Mouse (Mus musculus) embryonic facial prominence, embryonic 12.5 days (tissue): ENCODE measurements around the gene Tbc1d22a. TPM values are rescaled to one million over a fixed set of nuclear protein-coding genes. Genes with fewer than 3 reads are reported as not detected.

Experiments
- ATAC-seq: fragments of 200-750 bp; cut with Nextera tagmentation; 2 replicates; pipeline ENCODE4 v1.8.0; 2017; ENCODE audit not compliant: insufficient number of reproducible peaks, insufficient read depth, low FRiP score, low TSS enrichment
- H3K27ac ChIP-seq: fragments of 300-500 bp; sonication (generic); 2 replicates; pipeline ENCODE4 v1.5.1; 2016; ENCODE audit warnings: mild to moderate bottlenecking
- H3K27me3 ChIP-seq: fragments of 300-500 bp; sonication (generic); 2 replicates; pipeline ENCODE4 v1.6.1; 2016; ENCODE audit warnings: mild to moderate bottlenecking, moderate library complexity
- H3K36me3 ChIP-seq: fragments of 300-500 bp; sonication (generic); 2 replicates; pipeline ENCODE4 v1.6.1; 2016; ENCODE audit warnings: mild to moderate bottlenecking
- H3K4me1 ChIP-seq: fragments of 300-500 bp; sonication (generic); 2 replicates; pipeline ENCODE4 v1.6.1; 2016
- H3K4me2 ChIP-seq: fragments of 300-500 bp; sonication (generic); replicated peaks from 2 replicates; pipeline ENCODE4 v1.6.1; 2016; ENCODE audit warnings: mild to moderate bottlenecking, moderate library complexity
- H3K4me3 ChIP-seq: fragments of 300-500 bp; sonication (generic); 2 replicates; pipeline ENCODE4 v1.5.1; 2016; ENCODE audit warnings: mild to moderate bottlenecking
- H3K9ac ChIP-seq: fragments of 300-500 bp; sonication (generic); 2 replicates; pipeline ENCODE4 v1.6.1; 2016; ENCODE audit warnings: mild to moderate bottlenecking, moderate library complexity
- H3K9me3 ChIP-seq: fragments of 300-500 bp; sonication (generic); 2 replicates; pipeline ENCODE4 v1.6.1; 2016; ENCODE audit warnings: mild to moderate bottlenecking, moderate library complexity
- WGBS: fragments of 180-500 bp; shearing (Covaris S2); methylation state at CpG from one replicate; pipeline ENCODE4 v1.1.7; 2016; 5-methylcytosine and 5-hydroxymethylcytosine counted together
- polyA plus RNA-seq: library from polyadenylated mRNA; unstranded; fragments of >200 nt; fragmentation: Nextera tagmentation; extraction: Ambion mirVana; gene quantifications from 2 replicates; pipeline ENCODE4 v1.2.1, GENCODE M21; 2016

The Tbc1d22a gene
- polyA plus RNA-seq, 1 experiment from 2014 or later, result 13.0 TPM

DNA sequence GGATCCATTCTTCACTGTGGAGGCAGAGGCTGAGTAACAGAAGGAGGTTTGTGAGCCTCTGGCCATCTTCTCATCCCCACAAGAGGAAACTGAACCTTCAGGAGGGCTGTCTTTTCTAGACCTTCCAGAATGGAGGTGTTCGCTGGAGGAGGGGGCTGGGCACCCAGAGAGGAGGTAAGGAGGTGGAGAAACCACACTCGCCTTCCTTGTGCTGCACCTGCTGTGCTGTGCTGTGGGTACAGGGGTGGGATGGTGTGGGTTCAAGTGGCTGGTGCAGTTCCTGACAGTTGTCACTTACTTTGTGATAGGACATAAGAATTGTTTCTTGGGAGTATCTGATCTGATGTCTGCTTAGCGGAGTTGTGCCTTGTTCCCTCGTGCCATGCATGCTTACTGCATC lies 118.9 kb downstream of the Tbc1d22a start:
- no peaks in the 10 kb centered on the region for H3K9me3 ChIP-seq
- H3K36me3 ChIP-seq, result no peaks in the 10 kb centered on the region
- 95% methylated on average over 4 of the region's 4 CpGs for WGBS
- H3K4me1 ChIP-seq, result no peaks in the 10 kb centered on the region
- H3K27ac ChIP-seq, result no peak overlapping the region
- no peak overlapping the region for H3K9ac ChIP-seq
- H3K4me3 ChIP-seq, result no peak overlapping the region
- H3K27me3 ChIP-seq, result no peaks in the 10 kb centered on the region
- no peak for ATAC-seq
- H3K4me2 ChIP-seq, result no peak overlapping the region

DNA sequence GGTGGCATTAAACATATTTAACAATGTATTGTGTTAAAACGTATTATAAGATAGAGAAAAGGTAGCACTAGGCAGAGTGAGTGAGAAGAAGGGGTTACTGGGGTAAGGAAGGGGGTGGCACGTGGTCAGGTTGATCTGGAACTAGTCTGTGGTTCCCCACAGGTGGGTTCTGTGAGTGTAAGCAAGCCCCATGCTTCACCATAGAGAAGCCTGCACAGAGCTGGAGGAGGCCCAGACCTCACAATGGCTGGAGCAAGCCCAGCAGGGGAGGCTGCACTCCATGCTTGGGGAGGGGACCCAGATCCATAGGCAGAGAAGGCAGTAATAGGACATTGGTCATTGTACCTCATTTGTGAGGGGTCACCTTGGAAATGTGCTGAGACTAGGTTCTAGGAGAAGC lies 119.3 kb downstream of the Tbc1d22a start:
- Histone ChIP-seq H3K4me2 (no peak overlapping the region), H3K27me3 (no peaks in the 10 kb centered on the region), H3K27ac (no peak overlapping the region), H3K9me3 (no peaks in the 10 kb centered on the region), H3K36me3 (no peaks in the 10 kb centered on the region), H3K4me1 (no peaks in the 10 kb centered on the region), H3K4me3 (no peak overlapping the region), H3K9ac (no peak overlapping the region)
- no peak for ATAC-seq
- 78% methylated on average over 2 of the region's 2 CpGs for WGBS

DNA sequence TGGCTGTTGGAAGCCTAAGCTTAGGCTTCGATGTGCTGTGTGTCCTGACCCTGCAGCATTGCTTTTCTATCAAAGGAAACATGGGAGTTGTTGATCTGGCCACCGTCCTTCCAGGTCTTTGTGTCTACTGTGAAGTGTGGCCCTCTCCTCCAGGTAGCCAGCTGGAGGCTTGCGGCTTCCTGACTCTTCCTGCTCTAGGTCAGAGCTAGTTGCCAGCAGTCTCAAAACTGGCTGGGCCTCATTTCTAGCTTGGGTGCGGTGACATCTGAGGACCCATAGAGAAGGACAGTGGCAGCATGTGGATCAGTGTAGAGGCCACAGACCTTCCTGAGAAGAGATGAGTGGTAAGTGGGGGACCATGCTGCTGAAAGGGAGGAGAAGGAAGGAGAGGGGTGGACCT lies 120.0 kb downstream of the Tbc1d22a start:
- WGBS, result 84% methylated on average over 4 of the region's 4 CpGs
- no peaks in the 10 kb centered on the region for H3K36me3 ChIP-seq
- no peak for ATAC-seq
- no peaks in the 10 kb centered on the region for H3K9me3 ChIP-seq
- no peaks in the 10 kb centered on the region for H3K4me1 ChIP-seq
- H3K4me3 ChIP-seq, result no peak overlapping the region
- H3K4me2 ChIP-seq, result no peak overlapping the region
- H3K27ac ChIP-seq, result no peak overlapping the region
- no peak overlapping the region for H3K9ac ChIP-seq
- no peaks in the 10 kb centered on the region for H3K27me3 ChIP-seq

DNA sequence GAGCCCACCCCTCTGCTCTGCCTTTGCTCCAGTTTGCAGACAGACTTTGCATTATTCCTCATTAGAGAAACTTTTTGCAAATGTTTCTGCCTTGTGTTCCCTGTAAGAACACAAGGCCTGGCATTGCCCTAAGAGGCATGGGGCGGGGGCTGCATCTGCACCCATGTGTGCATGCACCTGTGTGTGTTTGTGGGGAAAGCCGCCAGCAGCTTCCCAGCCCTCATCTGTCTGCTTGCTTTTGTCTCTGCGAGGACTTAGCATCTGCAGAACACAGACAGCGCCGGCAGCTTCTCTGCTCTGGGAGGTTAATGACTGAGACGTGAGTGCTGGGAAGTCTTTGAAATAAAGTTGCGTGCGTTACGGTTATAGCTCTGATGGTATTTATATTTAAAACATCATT lies 120.5 kb downstream of the Tbc1d22a start:
- 85% methylated on average over 9 of the region's 9 CpGs for WGBS
- Histone ChIP-seq H3K9me3 (no peaks in the 10 kb centered on the region), H3K4me1 (no peaks in the 10 kb centered on the region), H3K27me3 (no peaks in the 10 kb centered on the region), H3K4me3 (no peak overlapping the region), H3K36me3 (no peaks in the 10 kb centered on the region), H3K4me2 (no peak overlapping the region), H3K9ac (no peak overlapping the region), H3K27ac (no peak overlapping the region)
- no peak for ATAC-seq

DNA sequence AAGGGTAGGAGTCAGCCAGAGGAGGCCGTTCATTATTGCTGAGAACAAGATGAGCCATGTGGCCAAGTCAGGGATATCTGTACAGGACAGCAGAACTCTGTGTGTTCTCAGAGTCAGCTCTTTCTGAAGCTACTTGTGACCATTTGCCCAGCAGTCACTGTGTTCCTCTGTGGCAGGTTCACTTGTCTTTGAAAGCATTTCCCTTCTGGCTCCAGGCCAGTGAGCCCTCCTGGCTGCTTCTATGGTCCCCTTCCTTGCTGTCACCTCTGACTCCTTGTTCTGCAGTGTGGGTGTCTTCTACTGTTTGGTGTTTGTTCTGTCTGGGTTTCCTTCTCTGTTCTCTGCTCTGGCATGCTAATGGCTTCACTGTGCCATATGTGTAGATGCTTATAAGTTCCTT lies 121.5 kb downstream of the Tbc1d22a start:
- H3K27ac ChIP-seq, result no peak overlapping the region
- H3K36me3 ChIP-seq, result no peaks in the 10 kb centered on the region
- no peak for ATAC-seq
- no peaks in the 10 kb centered on the region for H3K4me1 ChIP-seq
- no peaks in the 10 kb centered on the region for H3K9me3 ChIP-seq
- H3K27me3 ChIP-seq, result no peaks in the 10 kb centered on the region
- 82% methylated on average over 1 of the region's 1 CpGs for WGBS
- no peak overlapping the region for H3K4me3 ChIP-seq
- no peak overlapping the region for H3K9ac ChIP-seq
- H3K4me2 ChIP-seq, result no peak overlapping the region

DNA sequence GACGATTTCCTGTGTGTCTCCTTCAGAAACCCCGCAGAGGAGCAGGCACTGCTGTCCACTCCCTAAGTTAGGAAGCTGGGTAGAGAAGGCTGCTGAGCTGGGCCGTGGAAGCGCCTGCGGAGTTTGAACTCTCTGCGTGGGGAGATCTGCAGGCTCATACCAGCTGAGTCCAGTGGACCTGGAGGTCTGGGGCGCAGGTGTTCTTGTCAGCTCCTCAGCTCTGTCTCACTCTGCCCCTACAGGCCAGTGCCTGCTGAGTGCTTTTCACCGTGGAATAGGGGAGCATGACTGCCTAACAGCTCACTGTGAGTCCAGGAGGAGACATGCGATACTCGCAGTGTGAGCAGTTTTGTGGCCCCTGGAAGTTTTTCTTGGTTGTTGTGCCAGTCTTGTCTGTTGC lies 123.5 kb downstream of the Tbc1d22a start:
- H3K4me1 ChIP-seq, result 0 out of 2 replicates have a peak, but pooled peaks cover 4% of the 10 kb centered on the region
- no peak for ATAC-seq
- no peak overlapping the region for H3K4me2 ChIP-seq
- H3K36me3 ChIP-seq, result no peaks in the 10 kb centered on the region
- no peak overlapping the region for H3K9ac ChIP-seq
- H3K27me3 ChIP-seq, result no peaks in the 10 kb centered on the region
- no peak overlapping the region for H3K4me3 ChIP-seq
- 72% methylated on average over 10 of the region's 10 CpGs for WGBS
- no peak overlapping the region for H3K27ac ChIP-seq
- H3K9me3 ChIP-seq, result no peaks in the 10 kb centered on the region

DNA sequence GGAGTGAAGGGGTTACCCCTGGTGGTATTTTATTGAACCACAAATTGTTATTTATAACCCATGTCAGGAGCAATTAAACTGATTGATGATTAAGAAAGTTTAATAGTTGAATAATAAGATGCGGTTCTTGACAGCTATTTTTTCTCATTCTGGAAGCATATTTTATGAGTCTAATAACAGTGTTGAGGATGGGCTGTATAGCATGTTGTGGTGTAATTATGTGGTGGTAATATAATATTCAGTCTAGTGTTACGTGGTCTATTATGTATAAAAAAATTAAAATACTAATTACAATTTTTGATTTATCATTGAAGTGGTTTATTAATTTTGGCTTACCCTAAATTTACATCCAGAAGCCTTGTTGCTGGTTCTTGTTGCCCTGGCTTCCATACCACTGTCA lies 125.5 kb downstream of the Tbc1d22a start:
- no peaks in the 10 kb centered on the region for H3K9me3 ChIP-seq
- H3K27ac ChIP-seq, result no peak overlapping the region
- H3K4me1 ChIP-seq, result peaks cover 12% of the 10 kb centered on the region; the same call in 1 of the 2 replicates
- WGBS, result 86% methylated on average over 2 of the region's 2 CpGs
- no peak for ATAC-seq
- no peaks in the 10 kb centered on the region for H3K27me3 ChIP-seq
- no peak overlapping the region for H3K4me3 ChIP-seq
- no peaks in the 10 kb centered on the region for H3K36me3 ChIP-seq
- H3K4me2 ChIP-seq, result no peak overlapping the region
- H3K9ac ChIP-seq, result no peak overlapping the region

DNA sequence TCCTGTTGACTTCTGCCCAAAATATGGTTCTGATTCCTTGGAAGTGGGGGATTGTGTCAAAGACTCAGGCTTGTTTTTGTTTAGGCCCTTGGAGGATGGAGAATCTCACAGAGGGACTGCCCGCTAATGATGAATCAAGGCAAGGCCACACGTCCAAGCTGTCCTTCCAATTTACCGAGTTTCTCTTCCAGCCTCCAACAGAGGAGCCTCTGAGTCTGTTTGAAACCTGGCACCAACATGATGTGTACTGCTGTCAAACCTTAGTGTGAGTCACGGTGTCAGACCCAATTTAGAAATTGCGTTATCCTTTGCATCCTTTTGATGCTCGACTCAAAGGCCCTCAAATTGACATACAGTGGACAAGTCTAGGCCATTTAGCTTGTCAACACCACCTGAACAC lies 126.5 kb downstream of the Tbc1d22a start:
- WGBS, result 73% methylated on average over 6 of the region's 6 CpGs
- Histone ChIP-seq H3K9ac (no peak overlapping the region), H3K27me3 (no peaks in the 10 kb centered on the region), H3K27ac (no peak overlapping the region), H3K4me3 (no peak overlapping the region), H3K36me3 (no peaks in the 10 kb centered on the region), H3K4me2 (no peak overlapping the region), H3K9me3 (no peaks in the 10 kb centered on the region), H3K4me1 (peaks cover 12% of the 10 kb centered on the region; the same call in 1 of the 2 replicates)
- no peak for ATAC-seq

DNA sequence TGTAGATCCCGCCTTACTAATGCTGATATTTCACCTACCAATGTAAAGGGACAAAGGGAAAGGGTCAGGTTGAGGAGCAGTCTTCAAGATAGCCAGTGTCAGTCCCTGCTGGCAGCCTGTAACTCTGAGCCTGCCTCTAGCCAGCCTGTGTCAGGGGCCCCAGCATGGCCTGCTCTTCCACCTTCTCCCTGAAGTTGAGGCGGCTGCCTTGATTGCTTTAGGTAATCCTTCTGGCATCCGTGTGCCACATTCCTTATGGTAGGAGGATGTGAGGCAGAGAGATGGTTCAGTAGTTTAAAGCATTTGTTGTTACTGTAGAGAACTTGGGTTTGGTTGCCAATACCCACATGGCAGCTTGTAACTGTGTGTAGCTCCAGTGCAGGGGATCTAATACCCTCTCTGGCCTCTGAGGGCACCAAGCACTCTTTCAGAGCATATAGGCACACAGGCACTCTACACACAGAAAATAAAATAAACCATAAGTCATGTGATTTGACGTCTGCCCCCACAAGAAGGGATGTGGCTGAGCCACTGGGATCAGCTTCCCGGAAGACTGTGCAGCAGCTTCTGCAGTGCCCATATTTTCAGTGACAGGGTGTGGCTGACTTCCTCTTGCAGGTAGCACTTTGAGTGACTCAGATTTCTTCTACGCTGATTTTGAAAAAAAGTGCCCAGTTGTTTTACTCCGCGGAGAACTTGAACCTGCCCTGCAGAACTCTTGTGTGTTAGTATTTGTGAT lies 128.5 kb downstream of the Tbc1d22a start:
- peaks cover 12% of the 10 kb centered on the region; the same call in 1 of the 2 replicates for H3K4me1 ChIP-seq
- H3K4me2 ChIP-seq, result no peak overlapping the region
- H3K4me3 ChIP-seq, result no peak overlapping the region
- H3K36me3 ChIP-seq, result no peaks in the 10 kb centered on the region
- H3K27ac ChIP-seq, result no peak overlapping the region
- H3K9me3 ChIP-seq, result no peaks in the 10 kb centered on the region
- H3K9ac ChIP-seq, result no peak overlapping the region
- 77% methylated on average over 8 of the region's 8 CpGs for WGBS
- H3K27me3 ChIP-seq, result no peaks in the 10 kb centered on the region
- ATAC-seq, result no peak

DNA sequence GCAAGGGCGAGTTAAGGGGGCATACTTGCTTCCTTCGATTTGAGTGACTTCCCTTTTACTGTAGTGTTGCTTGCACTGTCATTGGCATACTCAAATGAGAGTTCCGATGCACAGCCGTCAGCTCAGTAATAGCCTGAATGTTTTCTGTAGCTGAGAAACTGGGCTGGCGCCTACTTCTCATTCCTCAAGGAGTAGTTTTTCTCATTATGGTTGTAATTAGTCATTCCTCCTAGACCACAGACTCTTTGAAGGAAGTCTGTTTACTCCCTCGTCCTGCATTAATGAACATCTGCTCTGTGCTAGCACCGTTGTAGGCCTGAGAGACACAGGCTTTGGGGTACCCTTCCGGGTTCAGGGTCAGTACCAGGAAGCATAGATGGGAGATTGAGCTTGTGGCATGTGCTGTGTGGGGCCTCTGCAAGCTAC lies 130.7 kb downstream of the Tbc1d22a start:
- no peak overlapping the region for H3K4me2 ChIP-seq
- peaks cover 12% of the 10 kb centered on the region; the same call in 1 of the 2 replicates for H3K4me1 ChIP-seq
- no peak overlapping the region for H3K4me3 ChIP-seq
- H3K9me3 ChIP-seq, result no peaks in the 10 kb centered on the region
- no peak overlapping the region for H3K27ac ChIP-seq
- ATAC-seq, result no peak
- no peaks in the 10 kb centered on the region for H3K36me3 ChIP-seq
- no peak overlapping the region for H3K9ac ChIP-seq
- WGBS, result 65% methylated on average over 8 of the region's 8 CpGs
- H3K27me3 ChIP-seq, result no peaks in the 10 kb centered on the region

DNA sequence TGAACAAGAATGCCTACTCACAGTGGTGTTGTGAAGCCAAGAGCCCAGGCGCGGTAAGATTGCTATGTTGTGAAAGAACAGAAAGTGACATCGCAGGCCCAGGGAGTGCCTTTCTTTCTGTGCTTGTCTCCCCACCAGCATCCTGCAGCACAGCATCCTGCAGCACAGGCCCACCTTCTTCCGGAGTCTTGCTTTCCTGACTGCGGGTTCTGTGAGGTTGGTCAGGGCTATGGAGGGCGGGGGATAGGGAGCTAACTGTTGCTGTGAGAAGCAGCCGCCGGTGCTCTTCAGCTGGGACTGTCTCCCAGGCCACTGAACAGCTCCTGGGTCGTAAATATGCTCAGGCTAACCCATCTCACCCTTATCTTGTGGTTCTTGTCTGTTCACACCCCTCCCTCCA lies 131.6 kb downstream of the Tbc1d22a start:
- 78% methylated on average over 9 of the region's 9 CpGs for WGBS
- H3K27me3 ChIP-seq, result no peaks in the 10 kb centered on the region
- H3K4me3 ChIP-seq, result no peak overlapping the region
- no peak for ATAC-seq
- H3K27ac ChIP-seq, result no peak overlapping the region
- no peak overlapping the region for H3K9ac ChIP-seq
- H3K4me2 ChIP-seq, result no peak overlapping the region
- H3K36me3 ChIP-seq, result no peaks in the 10 kb centered on the region
- no peaks in the 10 kb centered on the region for H3K9me3 ChIP-seq
- H3K4me1 ChIP-seq, result peaks cover 12% of the 10 kb centered on the region; the same call in 1 of the 2 replicates

DNA sequence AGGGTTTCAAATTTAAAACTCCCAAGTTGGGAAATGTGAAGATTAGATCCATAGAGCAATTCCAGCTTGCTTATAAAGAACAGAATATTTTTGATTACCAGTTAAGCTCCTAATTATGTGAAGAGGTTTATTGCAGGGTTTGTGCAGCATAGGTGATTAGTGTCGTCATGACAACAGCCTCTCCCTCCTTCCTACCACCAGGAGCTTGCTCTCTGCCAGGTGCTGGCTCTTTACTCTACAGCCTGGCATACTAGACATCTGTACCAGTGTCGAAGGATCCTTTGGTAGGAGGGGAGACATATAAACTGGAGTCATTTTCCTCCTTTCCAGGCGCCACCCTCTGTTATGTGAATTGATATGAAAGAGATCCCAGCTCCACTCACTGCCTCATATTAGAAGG lies 132.3 kb downstream of the Tbc1d22a start:
- H3K9ac ChIP-seq, result no peak overlapping the region
- no peaks in the 10 kb centered on the region for H3K9me3 ChIP-seq
- no peaks in the 10 kb centered on the region for H3K36me3 ChIP-seq
- H3K27ac ChIP-seq, result no peak overlapping the region
- ATAC-seq, result no peak
- no peak overlapping the region for H3K4me3 ChIP-seq
- no peak overlapping the region for H3K4me2 ChIP-seq
- H3K27me3 ChIP-seq, result no peaks in the 10 kb centered on the region
- peaks cover 12% of the 10 kb centered on the region; the same call in 1 of the 2 replicates for H3K4me1 ChIP-seq
- 81% methylated on average over 3 of the region's 3 CpGs for WGBS
